Mouse (Mus musculus): Measurements from ENCODE around the gene Vmn2r42.
"Not testable (repeated sequence)": the region's sequence is repeated elsewhere in the genome, so short reads cannot be mapped to it uniquely, and the experiment has no call there.

The Vmn2r42 gene

GRCm38 (mm10) chr7:8200220-8200619 is at the start of gene Vmn2r42:
TSS of gene Vmn2r42 (minus strand) at chr7:8200320.
- DNase-seq (ENCODE audit: low read depth, low spot score), result not testable (repeated sequence)

- not testable (repeated sequence) for DNase-seq (ENCODE audit: low read depth, low spot score)
Observed at GRCm38 (mm10) chr7:8161554-8161953, 38.6 kb downstream of the Vmn2r42 start, which contains the start of gene Vmn2r41. TSS of gene Vmn2r41 (minus strand) at chr7:8161654.

Measured in ZHBTc4 (cell line).